Comparison of ENCODE assay signal across 12 mouse cellular contexts in the genomic region with DNA sequence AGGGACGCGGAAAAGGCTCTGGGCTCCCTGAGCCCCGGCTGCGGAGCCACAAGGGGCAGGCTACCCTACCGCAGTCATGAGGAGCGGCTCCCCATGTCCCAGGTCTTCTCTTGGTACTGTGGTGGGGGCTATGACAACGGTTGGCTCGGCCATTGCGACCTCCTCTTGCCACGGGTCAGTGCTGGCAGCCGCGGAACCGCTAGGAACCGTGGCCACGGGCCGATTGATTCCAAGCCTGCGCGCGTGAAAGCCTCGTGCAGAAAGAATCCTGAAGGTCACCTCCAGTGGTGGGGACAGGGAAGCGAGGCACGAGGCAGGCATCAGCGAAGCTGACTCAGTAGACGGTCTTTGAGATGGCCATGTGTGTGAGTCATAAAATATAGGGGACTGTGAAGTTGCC. TPM values are rescaled to one million over a fixed set of nuclear protein-coding genes. Genes with fewer than 3 reads are reported as not detected.
DNase-seq lines count a peak whose midpoint lies in the region; ATAC-seq and TF ChIP-seq lines count a peak whose summit lies in the region.
"Had no signal": no experiment of that assay in that cellular context is flagged by ENCODE, and none has a peak within 500 bp of the region (broad histone marks: within the 10 kb centered on the region; RNA-seq: fewer than 3 reads in every experiment).

Gene Stpg4 (minus strand): TSS at position 231 of the 400 bp plus-strand sequence.

- no peaks in the 10 kb centered on the region for H3K4me1 ChIP-seq in forebrain, embryonic 11.5 days (replicated peaks; ENCODE audit: control insufficient read depth, insufficient read depth, low read length)
- H3K4me1 ChIP-seq in forebrain, embryonic 13.5 days: peaks cover 3% of the 10 kb centered on the region; the same call in 1 of the 2 replicates
- no peaks in the 10 kb centered on the region for H3K4me1 ChIP-seq in hindbrain, embryonic 13.5 days (replicated peaks)
- H3K4me1 ChIP-seq in midbrain, postnatal 0 days (ENCODE audit: insufficient read depth, low read length): no peaks in the 10 kb centered on the region

- no peak within 1 kb of the TSS for H3K4me3 ChIP-seq in forebrain, embryonic 11.5 days (ENCODE audit: low read depth, low read length)
- H3K4me3 ChIP-seq in forebrain, embryonic 13.5 days: no peak within 1 kb of the TSS
- no peak within 1 kb of the TSS for H3K4me3 ChIP-seq in hindbrain, embryonic 13.5 days
- H3K4me3 ChIP-seq in midbrain, postnatal 0 days (ENCODE audit: low read depth, low read length): no peak within 1 kb of the TSS

- H3K9ac ChIP-seq in forebrain, embryonic 11.5 days (ENCODE audit: low read length): no peak within 1 kb of the TSS; the same call in 1 of the 2 replicates
- no peak within 1 kb of the TSS for H3K9ac ChIP-seq in forebrain, embryonic 13.5 days
- 0 out of 2 replicates have a peak within 1 kb of the TSS, but pooled peaks have one; percentile 24 for H3K9ac ChIP-seq in hindbrain, embryonic 13.5 days
- no peak within 1 kb of the TSS for H3K9ac ChIP-seq in midbrain, postnatal 0 days (replicated peaks; ENCODE audit: low read length, poor library complexity, severe bottlenecking)

- H3K4me2 ChIP-seq in forebrain, embryonic 11.5 days (ENCODE audit: low read depth, low read length, severe bottlenecking): no peak within 1 kb of the TSS
- no peak within 1 kb of the TSS; the same call in 1 of the 2 replicates for H3K4me2 ChIP-seq in forebrain, embryonic 13.5 days
- H3K4me2 ChIP-seq in hindbrain, embryonic 13.5 days: no peak within 1 kb of the TSS
- H3K4me2 ChIP-seq in midbrain, postnatal 0 days (ENCODE audit: low read depth, low read length, poor library complexity, severe bottlenecking): no peak within 1 kb of the TSS

- DNase-seq in forebrain, embryonic 11.5 days (ENCODE audit: low spot score): no peak
- DNase-seq in kidney, postnatal 10 days: peak; percentile 23
- no peak for DNase-seq in kidney, adult 18-20 months
- DNase-seq in midbrain, postnatal 0 days (ENCODE audit: low spot score): no peak
- DNase-seq in adrenal gland, postnatal 25 days: no peak
- no peak for DNase-seq in cerebellum, adult 11 months

- H3K9me3 ChIP-seq in forebrain, embryonic 11.5 days (ENCODE audit: control insufficient read depth, low read length): no peaks in the 10 kb centered on the region
- no peaks in the 10 kb centered on the region for H3K9me3 ChIP-seq in forebrain, embryonic 13.5 days (replicated peaks)
- no peaks in the 10 kb centered on the region for H3K9me3 ChIP-seq in hindbrain, embryonic 13.5 days
- H3K9me3 ChIP-seq in midbrain, postnatal 0 days (ENCODE audit: low read length): no peaks in the 10 kb centered on the region

- H3K27me3 ChIP-seq in forebrain, embryonic 11.5 days (ENCODE audit: control insufficient read depth, insufficient read depth, low read length): no peaks in the 10 kb centered on the region
- H3K27me3 ChIP-seq in forebrain, embryonic 13.5 days: no peaks in the 10 kb centered on the region
- H3K27me3 ChIP-seq in hindbrain, embryonic 13.5 days: no peaks in the 10 kb centered on the region
- no peaks in the 10 kb centered on the region for H3K27me3 ChIP-seq in midbrain, postnatal 0 days (ENCODE audit: insufficient read depth, low read length)
- H3K27me3 ChIP-seq: Patski had no signal

- peak; percentile 51 for ATAC-seq in forebrain, embryonic 11.5 days (replicated peaks; ENCODE audit: low FRiP score)
- no peak for ATAC-seq in forebrain, embryonic 13.5 days
- no peak for ATAC-seq in hindbrain, embryonic 13.5 days (ENCODE audit: low FRiP score)
- ATAC-seq in midbrain, postnatal 0 days (ENCODE audit: low FRiP score): no peak
- ATAC-seq: Patski had no signal

- TF ChIP-seq CTCF in midbrain, postnatal 0 days (IDR thresholded peaks at IDR 0.05): 0 out of 2 replicates have a peak, but pooled peaks have one; percentile 14

- no peak within 1 kb of the TSS for H3K27ac ChIP-seq in forebrain, embryonic 11.5 days (ENCODE audit: low read depth, low read length)
- no peak within 1 kb of the TSS for H3K27ac ChIP-seq in forebrain, embryonic 13.5 days
- peak within 1 kb of the TSS; percentile 40; the same call in 1 of the 2 replicates for H3K27ac ChIP-seq in hindbrain, embryonic 13.5 days
- no peak within 1 kb of the TSS for H3K27ac ChIP-seq in midbrain, postnatal 0 days (ENCODE audit: low read depth, low read length)

- H3K36me3 ChIP-seq in forebrain, embryonic 11.5 days (ENCODE audit: control insufficient read depth, insufficient read depth, low read length): peaks cover 4% of the 10 kb centered on the region
- peaks cover 39% of the 10 kb centered on the region for H3K36me3 ChIP-seq in forebrain, embryonic 13.5 days (ENCODE audit: poor library complexity, severe bottlenecking)
- peaks cover 45% of the 10 kb centered on the region for H3K36me3 ChIP-seq in hindbrain, embryonic 13.5 days
- H3K36me3 ChIP-seq in midbrain, postnatal 0 days (ENCODE audit: insufficient read depth, low read length): peaks cover 7% of the 10 kb centered on the region

- 53% methylated on average over 24 of the region's 24 CpGs for WGBS in forebrain, embryonic 11.5 days
- WGBS in forebrain, embryonic 13.5 days: 49% methylated on average over 24 of the region's 24 CpGs
- 43% methylated on average over 24 of the region's 24 CpGs for WGBS in hindbrain, embryonic 13.5 days
- 38% methylated on average over 24 of the region's 24 CpGs for WGBS in midbrain, postnatal 0 days

RNA-seq across cellular contexts. Expression of gene Stpg4, which starts in this region (rescaled TPM):
- polyA plus RNA-seq in forebrain, embryonic 11.5 days (2014; fragmentation: Nextera tagmentation; extraction: Ambion mirVana): not detected in 2 replicates
- polyA plus RNA-seq in forebrain, embryonic 13.5 days (2015; fragmentation: Nextera tagmentation; extraction: Ambion mirVana): not detected in 2 replicates
- not detected in 2 replicates for polyA plus RNA-seq in hindbrain, embryonic 13.5 days (2015; fragmentation: Nextera tagmentation; extraction: Ambion mirVana)
- total RNA-seq in midbrain, postnatal 0 days (2014; rRNA removed): not detected in 2 replicates
- 0.27 and 0.28 TPM in 2 replicates for polyA plus RNA-seq in midbrain, postnatal 0 days (2015; fragmentation: Nextera tagmentation; extraction: Ambion mirVana)
- total RNA-seq in adrenal gland, postnatal 25 days (2021): not detected in 2 replicates
- total RNA-seq: left cerebral cortex, postnatal 36 days; neutrophil, adult 5-6 weeks had no signal
- polyA plus RNA-seq: lung, embryonic 16.5 days; Patski had no signal

Comparison
In these comparisons a context has a peak if more than half of its experiments do, and no peak if none do; other contexts are left out.
1. Peak in ATAC-seq in forebrain, embryonic 11.5 days; RNA of the gene not detected or under 1 TPM.